Mouse (Mus musculus) retina, embryonic 14.5 days (tissue): ENCODE results near the gene Rspo4.

Experiments
- DNase-seq: peaks from one replicate; pipeline ENCODE4 v3.0.0-alpha.2; 2015; ENCODE audit warnings: low spot score

The Rspo4 gene

DNA sequence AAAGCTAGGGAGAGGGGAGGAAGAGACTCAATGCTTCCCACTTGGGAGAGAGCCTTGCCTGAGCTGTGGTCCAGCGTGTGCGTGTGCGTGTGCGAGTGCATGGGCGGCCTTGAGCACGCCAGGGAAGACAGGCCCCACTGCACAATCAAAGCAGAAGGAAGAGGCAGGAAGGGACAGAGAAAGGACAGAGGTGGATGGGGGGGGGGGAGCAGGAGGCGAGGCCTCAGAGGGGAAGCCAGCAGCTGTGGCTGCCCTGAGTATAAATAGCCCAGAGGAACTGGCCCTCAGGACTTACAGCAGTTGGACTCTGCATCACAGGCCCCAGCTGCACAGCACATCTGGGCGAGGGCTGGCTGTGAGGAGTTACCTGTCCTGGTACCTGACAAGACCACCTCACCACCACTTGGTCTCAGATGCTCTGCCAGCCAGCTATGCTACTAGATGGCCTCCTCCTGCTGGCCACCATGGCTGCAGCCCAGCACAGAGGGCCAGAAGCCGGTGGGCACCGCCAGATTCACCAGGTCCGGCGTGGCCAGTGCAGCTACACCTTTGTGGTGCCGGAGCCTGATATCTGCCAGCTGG is 68.3 kb downstream of the Rspo4 start, which contains the start of gene Angpt4:
Angpt4 (plus strand) TSS at position 292 of the 582 bp plus-strand sequence.
- DNase-seq, result no peak

DNA sequence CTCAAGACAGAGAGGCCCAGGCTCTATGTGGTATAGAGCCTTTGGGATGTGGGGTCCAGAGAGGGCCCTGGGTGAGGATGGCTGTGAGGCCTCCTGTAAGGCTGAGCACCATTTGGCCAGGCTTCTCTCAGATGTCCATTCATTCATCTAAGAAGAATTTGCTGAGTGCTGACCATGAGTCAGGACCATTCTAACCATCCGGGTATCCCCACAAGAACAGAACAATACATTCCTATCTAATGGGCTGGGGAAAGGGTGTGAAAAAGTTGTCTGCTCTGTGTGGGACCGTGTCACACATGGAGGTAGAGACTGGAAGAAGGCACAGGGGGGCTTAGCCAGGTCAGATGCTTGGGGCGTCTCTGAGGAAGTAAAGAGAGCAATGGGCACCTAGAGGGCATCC is 69.0 kb downstream of the Rspo4 start:
- DNase-seq, result no peak

DNA sequence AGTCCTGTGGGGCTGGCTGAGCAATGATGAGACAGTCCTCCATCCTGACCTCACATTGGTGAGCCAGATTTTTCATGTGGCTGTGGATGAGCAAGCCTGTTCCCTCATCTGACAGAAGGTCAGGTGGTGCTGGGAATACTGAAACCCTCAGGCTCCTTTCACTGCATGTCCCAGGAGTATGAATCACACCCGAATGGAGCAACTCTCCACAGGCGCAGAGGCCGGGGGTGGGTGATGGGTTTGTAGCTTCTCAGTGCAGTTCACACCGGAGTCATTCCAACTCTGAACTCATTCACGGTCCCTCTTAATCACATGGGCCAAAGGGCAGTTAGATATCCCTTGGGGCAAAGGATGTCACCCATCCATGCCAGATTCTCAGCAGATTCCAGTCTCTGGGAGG is 71.4 kb downstream of the Rspo4 start:
- no peak for DNase-seq

DNA sequence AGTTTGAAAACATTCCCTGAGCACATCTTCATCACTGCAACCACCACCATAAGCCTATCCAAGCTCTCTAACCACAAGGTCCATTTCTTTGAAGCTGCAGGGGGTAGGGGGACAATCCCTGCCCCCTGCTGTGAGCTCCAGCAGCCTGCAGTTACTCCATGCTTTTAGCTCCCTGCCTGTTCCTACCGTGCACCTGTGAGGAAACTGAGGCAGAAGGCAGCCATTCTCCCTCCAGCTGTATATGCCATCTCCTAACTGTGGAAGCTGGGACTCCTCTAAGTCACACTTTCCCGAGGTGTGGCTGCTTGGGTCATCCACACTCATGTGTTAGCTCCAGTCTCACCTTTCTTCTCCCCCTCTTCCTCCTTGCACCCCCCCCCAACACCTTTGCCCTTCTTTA is 72.4 kb downstream of the Rspo4 start:
- no peak for DNase-seq

DNA sequence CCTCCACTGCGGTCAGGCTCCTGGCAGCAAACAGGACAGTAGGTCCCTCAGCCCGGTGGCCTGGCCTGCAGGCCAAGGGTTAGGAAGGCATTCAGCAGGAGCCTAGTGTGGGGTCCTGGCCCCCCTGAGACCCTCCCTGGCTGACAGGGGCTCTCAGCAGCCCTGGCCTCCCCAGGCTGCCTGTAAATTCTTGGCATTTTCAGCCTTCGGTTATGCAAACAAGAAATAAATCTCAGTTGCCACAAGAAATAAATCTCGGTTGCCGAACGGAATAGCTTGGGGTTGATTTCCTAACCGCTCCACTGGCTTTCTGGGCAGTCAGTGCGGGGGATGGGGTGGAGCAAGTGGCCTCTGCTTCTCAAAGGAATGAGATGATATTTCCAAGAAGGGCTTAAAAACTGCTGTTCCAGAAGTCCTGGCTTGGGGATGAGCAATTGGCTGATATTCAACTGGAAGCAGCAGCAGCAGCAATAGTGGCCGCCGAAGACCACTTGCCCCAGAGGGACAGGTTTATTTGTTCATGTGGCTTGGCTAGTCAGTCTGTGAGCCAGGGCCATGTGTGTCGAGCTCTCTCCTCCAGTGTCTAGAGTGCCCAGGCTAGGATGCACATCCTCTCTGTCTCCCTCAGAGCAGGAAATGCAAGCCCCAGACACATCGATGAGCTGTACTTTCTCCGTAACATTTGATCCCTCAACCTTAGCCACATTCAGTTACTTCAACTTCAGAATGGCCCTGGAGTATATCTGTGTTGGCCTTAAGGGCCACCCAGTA is 73.5 kb downstream of the Rspo4 start:
- DNase-seq, result no peak

DNA sequence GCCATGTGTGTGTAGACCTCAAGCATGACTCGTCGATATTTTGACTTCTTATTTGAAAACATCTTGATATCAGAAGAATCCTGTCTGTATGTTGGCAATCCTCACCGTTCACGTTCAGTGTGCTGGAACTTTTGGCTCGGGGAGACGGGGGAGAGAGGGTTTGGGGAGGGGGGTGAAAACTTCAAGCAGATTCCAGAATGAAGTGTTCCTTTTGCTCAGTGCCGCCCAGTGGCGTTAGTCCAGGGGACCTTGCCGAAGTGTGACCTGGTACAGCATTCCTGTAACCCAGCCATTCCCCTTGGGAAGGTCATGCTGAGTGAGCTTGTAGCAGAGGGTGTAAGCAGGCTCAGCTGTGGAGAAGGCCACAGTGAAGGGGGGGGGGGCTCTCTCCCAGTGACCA is 76.4 kb downstream of the Rspo4 start:
- no peak for DNase-seq

DNA sequence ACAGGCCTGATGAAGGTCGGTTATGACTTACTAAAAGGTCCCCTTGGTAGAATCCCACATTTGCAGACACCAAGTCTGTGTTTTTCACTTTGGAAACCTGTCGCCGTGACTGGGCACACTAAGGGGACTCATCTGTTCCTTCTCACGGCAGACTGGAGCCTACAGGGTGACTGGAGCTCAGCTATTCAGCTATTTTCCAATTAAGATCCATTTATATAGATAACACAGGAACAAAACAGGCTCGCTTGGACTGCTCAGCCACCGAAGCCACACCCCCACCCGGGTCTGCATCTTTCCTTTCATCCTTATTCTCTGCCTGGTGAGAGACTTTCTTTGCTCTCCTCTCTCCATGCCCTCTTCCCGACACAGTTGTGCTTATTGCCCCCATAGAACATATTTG is 78.3 kb downstream of the Rspo4 start:
- DNase-seq, result no peak

DNA sequence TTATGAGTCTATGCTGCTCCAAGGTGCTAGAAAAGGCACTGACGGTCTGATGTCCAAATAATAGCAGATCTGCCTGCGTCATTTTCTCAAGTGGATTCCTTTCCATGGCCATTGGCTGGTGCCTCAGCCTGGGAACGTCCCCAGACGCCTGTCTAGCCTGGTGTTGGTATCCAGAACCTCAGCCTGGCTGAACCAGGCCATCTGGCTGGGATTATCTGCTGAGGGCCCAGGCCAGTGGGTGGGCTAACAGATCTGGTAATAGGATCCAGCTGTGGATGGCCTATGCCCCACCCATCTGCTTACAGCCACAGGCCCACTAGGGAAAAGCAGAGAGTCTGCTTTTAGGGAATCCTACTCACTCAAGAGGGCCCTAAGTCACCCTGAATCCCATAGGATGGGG is 78.9 kb downstream of the Rspo4 start:
- DNase-seq, result peak; percentile 38
